Mouse (Mus musculus): ENCODE results near the gene Cuedc1. TPM values are rescaled to one million over a fixed set of nuclear protein-coding genes. Genes with fewer than 3 reads are reported as not detected.
"Not testable (repeated sequence)": the region's sequence is repeated elsewhere in the genome, so short reads cannot be mapped to it uniquely, and the experiment has no call there.

Cuedc1 gene
- polyA plus RNA-seq, 1 experiment = 62.4 TPM

- DNase-seq (ENCODE audit: low spot score) = no peak
Measured at GRCm38 (mm10) chr11:88202077-88202476, 104.2 kb downstream of the Cuedc1 start.

- peak; percentile 81 for DNase-seq (ENCODE audit: low spot score)
Measured at GRCm38 (mm10) chr11:88203712-88204532, 106.1 kb downstream of the Cuedc1 start, which contains the start of gene Mrps23. Gene Mrps23, plus strand, starts transcription at chr11:88204388.

- no peak for DNase-seq (ENCODE audit: low spot score)
Measured at GRCm38 (mm10) chr11:88204593-88205368, 106.9 kb downstream of the Cuedc1 start.

- not testable (repeated sequence) for DNase-seq (ENCODE audit: low spot score)
Measured at GRCm38 (mm10) chr11:88206576-88206975, 108.7 kb downstream of the Cuedc1 start.

- DNase-seq (ENCODE audit: low spot score) = no peak
Measured at GRCm38 (mm10) chr11:88207697-88208096, 109.8 kb downstream of the Cuedc1 start.

- no peak for DNase-seq (ENCODE audit: low spot score)
Measured at GRCm38 (mm10) chr11:88211824-88212582, 114.1 kb downstream of the Cuedc1 start.

- no peak for DNase-seq (ENCODE audit: low spot score)
Measured at GRCm38 (mm10) chr11:88213757-88214156, 115.9 kb downstream of the Cuedc1 start.

- DNase-seq (ENCODE audit: low spot score) = no peak
Measured at GRCm38 (mm10) chr11:88214881-88215831, 117.3 kb downstream of the Cuedc1 start.

- DNase-seq (ENCODE audit: low spot score) = no peak
Measured at GRCm38 (mm10) chr11:88216231-88216685, 118.4 kb downstream of the Cuedc1 start.

- no peak for DNase-seq (ENCODE audit: low spot score)
Measured at GRCm38 (mm10) chr11:88218155-88218554, 120.3 kb downstream of the Cuedc1 start.

- DNase-seq (ENCODE audit: low spot score) = no peak
Measured at GRCm38 (mm10) chr11:88218586-88218985, 120.7 kb downstream of the Cuedc1 start.

GRCm38 (mm10) chr11:88221929-88222475 is 124.1 kb downstream of the Cuedc1 start:
- no peak for DNase-seq (ENCODE audit: low spot score)

GRCm38 (mm10) chr11:88227001-88227957 is 129.4 kb downstream of the Cuedc1 start:
- DNase-seq (ENCODE audit: low spot score) = no peak

- DNase-seq (ENCODE audit: low spot score) = no peak
Measured at GRCm38 (mm10) chr11:88231213-88231790, 133.4 kb downstream of the Cuedc1 start.

- no peak for DNase-seq (ENCODE audit: low spot score)
Measured at GRCm38 (mm10) chr11:88233528-88234427, 135.9 kb downstream of the Cuedc1 start.

- no peak for DNase-seq (ENCODE audit: low spot score)
Measured at GRCm38 (mm10) chr11:88234789-88235188, 136.9 kb downstream of the Cuedc1 start.

All from urinary bladder, adult 2 months (tissue).